In the genomic region with DNA sequence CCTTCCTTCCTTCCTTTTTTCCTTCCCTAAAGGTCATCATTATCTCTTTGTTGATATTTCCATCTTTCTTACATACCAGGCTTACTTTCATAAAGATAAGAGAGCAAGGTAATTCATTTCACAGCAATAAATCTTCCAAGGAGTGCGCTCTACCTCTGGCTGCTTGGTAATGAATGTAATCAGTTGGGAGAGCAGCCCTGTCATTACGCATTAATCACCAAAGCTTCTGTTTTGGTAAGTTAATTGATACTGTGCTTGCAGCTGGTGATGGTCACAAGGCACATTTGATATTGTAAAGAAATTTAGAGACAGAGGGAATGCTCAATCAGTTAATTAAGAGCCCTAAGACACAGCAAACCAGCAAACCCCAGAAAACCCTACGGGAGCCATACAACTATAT, we compare ENCODE assay signal across 12 mouse cellular contexts.
"Had no signal": no experiment of that assay in that cellular context is flagged by ENCODE, and none has a peak within 500 bp of the region (broad histone marks: within the 10 kb centered on the region; RNA-seq: fewer than 3 reads in every experiment).

No protein-coding gene starts in this region.

- H3K4me3 ChIP-seq: left cerebral cortex, adult 2 months; limb, embryonic 10.5 days; liver, embryonic 15.5 days had no signal

- H3K36me3 ChIP-seq: limb, embryonic 10.5 days; liver, embryonic 15.5 days had no signal

- DNase-seq: kidney, adult 18-20 months; kidney, postnatal 14 days; lung, adult 2 months; lung, postnatal 36 days; midbrain, embryonic 14.5 days; thymus, postnatal 4 days had no signal

- H3K9ac ChIP-seq: liver, embryonic 15.5 days had no signal

- ATAC-seq: lung, postnatal 0 days had no signal

- H3K27ac ChIP-seq: left cerebral cortex, adult 2 months; limb, embryonic 10.5 days; liver, embryonic 15.5 days; stomach, postnatal 0 days had no signal

- H3K4me1 ChIP-seq: liver, embryonic 15.5 days had no signal

- H3K4me2 ChIP-seq: liver, embryonic 11.5 days; liver, embryonic 15.5 days had no signal

- H3K27me3 ChIP-seq: liver, embryonic 15.5 days had no signal

- H3K9me3 ChIP-seq: limb, embryonic 10.5 days; liver, embryonic 15.5 days had no signal
